Mouse (Mus musculus): ENCODE results near the gene Med16. TPM values are rescaled to one million over a fixed set of nuclear protein-coding genes. Genes with fewer than 3 reads are reported as not detected.

Gene Med16
- polyA plus RNA-seq, 1 experiment from 2014 or later, result 53.7 TPM

DNA sequence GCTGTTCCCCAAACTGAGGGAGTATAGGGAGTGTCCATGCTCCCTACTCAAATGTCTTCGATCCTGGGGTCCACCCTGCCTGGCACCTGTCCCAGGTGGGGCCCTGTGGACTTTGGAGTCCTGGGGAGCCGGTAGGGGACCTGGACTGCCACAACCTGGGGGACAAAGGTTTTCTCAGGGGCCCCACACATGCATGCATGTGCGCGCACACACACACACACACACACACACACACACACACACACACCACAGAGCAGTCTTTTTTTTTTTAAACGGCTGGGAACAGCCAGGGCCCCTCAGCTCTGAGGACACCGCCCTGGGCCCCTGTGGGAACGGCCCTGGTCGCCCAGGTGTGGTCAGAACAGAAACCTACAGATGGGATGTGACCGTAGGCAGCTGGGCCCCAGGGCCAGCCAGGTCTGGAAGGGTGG, 34.8 kb upstream of the Med16 start:
- H3K27me3 ChIP-seq, result no peaks in the 10 kb centered on the region
- WGBS, result 65% methylated on average over 9 of the region's 9 CpGs
- peaks cover 70% of the 10 kb centered on the region for H3K36me3 ChIP-seq
- peak overlapping the region; percentile 89; the same call in 1 of the 2 replicates for H3K27ac ChIP-seq
- H3K4me1 ChIP-seq (replicated peaks), result peaks cover 53% of the 10 kb centered on the region
- no peaks in the 10 kb centered on the region for H3K9me3 ChIP-seq
- H3K4me3 ChIP-seq (replicated peaks), result no peak overlapping the region
- no peak for ATAC-seq (ENCODE audit: insufficient number of reproducible peaks, insufficient read depth, low FRiP score, low TSS enrichment, low read depth)
- H3K4me2 ChIP-seq, result no peak overlapping the region
- H3K9ac ChIP-seq (replicated peaks), result 0 out of 2 replicates have a peak overlapping the region, but pooled peaks have one; percentile 24

DNA sequence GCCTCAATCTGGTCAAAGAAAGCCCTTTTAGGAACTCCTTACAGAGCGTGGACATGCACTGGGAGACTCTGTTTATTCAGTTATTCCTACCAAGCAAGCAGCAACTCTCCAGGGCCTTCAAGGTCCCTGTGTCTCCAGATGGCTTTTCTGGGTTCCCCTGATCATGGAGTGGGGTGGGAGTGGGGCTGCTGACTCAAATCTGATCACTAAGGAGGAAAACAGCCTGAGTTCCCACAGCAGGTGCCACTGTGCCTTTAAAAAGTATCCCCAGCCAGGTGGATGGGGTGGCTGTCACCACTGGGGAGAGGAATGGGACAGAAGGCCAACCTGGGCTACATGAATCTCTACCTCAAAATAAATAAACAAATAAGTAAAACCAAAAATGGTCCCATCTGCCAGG, 34.3 kb upstream of the Med16 start:
- peak overlapping the region; percentile 89; the same call in 1 of the 2 replicates for H3K27ac ChIP-seq

DNA sequence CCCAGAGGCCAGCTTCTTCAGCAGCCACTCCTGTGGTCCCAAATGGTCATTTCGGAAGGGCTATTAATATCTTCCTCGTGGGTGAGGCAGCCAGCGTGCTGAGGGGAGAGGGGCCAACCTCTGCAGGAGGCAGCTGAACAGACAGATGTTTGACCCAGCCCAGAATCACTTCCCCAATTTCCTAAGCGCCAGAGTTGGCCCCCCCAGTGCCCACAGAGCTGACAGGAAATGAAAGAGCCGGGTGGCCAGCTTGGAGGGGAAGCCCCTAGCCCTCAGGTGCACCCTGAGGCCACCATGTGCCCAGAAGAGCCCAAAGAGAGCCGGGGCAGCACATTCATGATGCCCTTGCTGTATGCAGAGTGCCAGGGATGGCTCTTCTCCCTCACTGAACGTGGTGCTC, 32.0 kb upstream of the Med16 start:
- Histone ChIP-seq H3K9ac (replicated peaks) (no peak overlapping the region), H3K4me3 (replicated peaks) (no peak overlapping the region), H3K4me1 (replicated peaks) (peaks cover 63% of the 10 kb centered on the region), H3K27me3 (no peaks in the 10 kb centered on the region), H3K4me2 (no peak overlapping the region), H3K36me3 (peaks cover 76% of the 10 kb centered on the region), H3K27ac (no peak overlapping the region), H3K9me3 (no peaks in the 10 kb centered on the region)
- WGBS, result 53% methylated on average over 7 of the region's 7 CpGs
- ATAC-seq (ENCODE audit: insufficient number of reproducible peaks, insufficient read depth, low FRiP score, low TSS enrichment, low read depth), result no peak

More for the DNA sequence above, 34.3 kb upstream of the Med16 start:
- H3K9ac ChIP-seq (replicated peaks), result no peak overlapping the region
- WGBS, result 97% methylated on average over 1 of the region's 1 CpGs
- no peaks in the 10 kb centered on the region for H3K27me3 ChIP-seq
- no peak for ATAC-seq (ENCODE audit: insufficient number of reproducible peaks, insufficient read depth, low FRiP score, low TSS enrichment, low read depth)
- H3K4me1 ChIP-seq (replicated peaks), result peaks cover 57% of the 10 kb centered on the region
- peaks cover 71% of the 10 kb centered on the region for H3K36me3 ChIP-seq
- H3K4me3 ChIP-seq (replicated peaks), result no peak overlapping the region
- H3K4me2 ChIP-seq, result no peak overlapping the region
- H3K9me3 ChIP-seq, result no peaks in the 10 kb centered on the region

GRCm38 (mm10) chr10:79937775-79938526, 29.2 kb upstream of the Med16 start:
- Histone ChIP-seq H3K4me2 (no peak overlapping the region), H3K4me1 (replicated peaks) (peaks cover 62% of the 10 kb centered on the region), H3K9ac (replicated peaks) (no peak overlapping the region), H3K27ac (0 out of 2 replicates have a peak overlapping the region, but pooled peaks have one; percentile 35), H3K36me3 (peaks cover 92% of the 10 kb centered on the region), H3K4me3 (replicated peaks) (no peak overlapping the region), H3K27me3 (no peaks in the 10 kb centered on the region), H3K9me3 (no peaks in the 10 kb centered on the region)
- 67% methylated on average over 11 of the region's 11 CpGs for WGBS
- no peak for ATAC-seq (ENCODE audit: insufficient number of reproducible peaks, insufficient read depth, low FRiP score, low TSS enrichment, low read depth)

- Histone ChIP-seq H3K36me3 (peaks cover 95% of the 10 kb centered on the region), H3K27ac (peak overlapping the region; percentile 26), H3K27me3 (no peaks in the 10 kb centered on the region), H3K9me3 (no peaks in the 10 kb centered on the region), H3K9ac (replicated peaks) (no peak overlapping the region; the same call in 1 of the 2 replicates), H3K4me2 (no peak overlapping the region), H3K4me1 (replicated peaks) (peaks cover 69% of the 10 kb centered on the region), H3K4me3 (replicated peaks) (no peak overlapping the region)
- 81% methylated on average over 27 of the region's 27 CpGs for WGBS
- no peak for ATAC-seq (ENCODE audit: insufficient number of reproducible peaks, insufficient read depth, low FRiP score, low TSS enrichment, low read depth)
Measured at GRCm38 (mm10) chr10:79936911-79937441, 28.3 kb upstream of the Med16 start.

GRCm38 (mm10) chr10:79936284-79936910, 27.7 kb upstream of the Med16 start:
- Histone ChIP-seq H3K4me1 (replicated peaks) (peaks cover 75% of the 10 kb centered on the region), H3K4me3 (replicated peaks) (no peak overlapping the region), H3K4me2 (no peak overlapping the region), H3K9me3 (no peaks in the 10 kb centered on the region), H3K27ac (peak overlapping the region; percentile 26), H3K27me3 (no peaks in the 10 kb centered on the region), H3K36me3 (peaks cover 95% of the 10 kb centered on the region), H3K9ac (replicated peaks) (no peak overlapping the region)
- 64% methylated on average over 10 of the region's 10 CpGs for WGBS
- ATAC-seq (ENCODE audit: insufficient number of reproducible peaks, insufficient read depth, low FRiP score, low TSS enrichment, low read depth), result no peak

DNA sequence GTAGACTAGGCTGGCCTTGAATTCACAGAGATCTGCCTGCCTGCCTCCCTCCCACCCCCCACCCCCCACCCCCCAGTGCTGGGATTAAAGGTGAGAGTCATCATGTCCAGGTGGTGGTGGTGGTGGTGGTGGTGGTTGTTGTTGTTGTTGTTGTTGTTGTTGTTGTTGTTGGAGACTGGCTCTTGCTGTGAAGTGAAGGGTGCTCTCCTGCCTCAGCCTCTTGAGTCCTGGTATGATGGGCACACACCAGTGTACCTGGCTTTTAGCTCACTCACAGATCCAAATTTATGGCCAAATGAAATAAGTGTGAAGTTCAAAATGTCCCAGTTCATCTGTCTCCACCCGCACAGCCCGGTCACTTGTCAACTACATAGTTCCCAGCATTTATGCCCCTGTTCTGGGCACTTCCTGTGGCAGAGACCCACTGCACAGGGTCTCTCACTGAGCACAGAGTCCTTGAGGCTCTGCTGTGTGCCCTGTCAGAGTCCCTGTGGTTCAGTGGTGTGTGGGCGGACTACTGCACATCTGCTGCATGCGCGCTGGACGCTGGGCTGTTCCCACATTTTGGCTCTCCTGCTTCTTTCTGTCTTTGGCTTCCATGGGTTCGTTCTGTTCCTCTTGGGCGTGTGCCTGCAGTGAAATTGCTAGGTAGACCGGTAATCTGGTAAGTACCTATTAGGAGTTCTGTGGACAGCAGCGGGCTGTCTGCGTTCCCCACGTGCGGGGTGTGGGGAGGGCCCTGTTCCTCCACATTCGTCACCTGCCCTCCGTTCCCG, 26.3 kb upstream of the Med16 start:
- Histone ChIP-seq H3K4me3 (replicated peaks) (no peak overlapping the region), H3K27ac (peak overlapping the region; percentile 82; the same call in 1 of the 2 replicates), H3K9me3 (no peaks in the 10 kb centered on the region), H3K27me3 (no peaks in the 10 kb centered on the region), H3K4me2 (no peak overlapping the region), H3K36me3 (peaks cover 93% of the 10 kb centered on the region), H3K9ac (replicated peaks) (no peak overlapping the region), H3K4me1 (replicated peaks) (peaks cover 83% of the 10 kb centered on the region)
- 86% methylated on average over 16 of the region's 16 CpGs for WGBS
- no peak for ATAC-seq (ENCODE audit: insufficient number of reproducible peaks, insufficient read depth, low FRiP score, low TSS enrichment, low read depth)

DNA sequence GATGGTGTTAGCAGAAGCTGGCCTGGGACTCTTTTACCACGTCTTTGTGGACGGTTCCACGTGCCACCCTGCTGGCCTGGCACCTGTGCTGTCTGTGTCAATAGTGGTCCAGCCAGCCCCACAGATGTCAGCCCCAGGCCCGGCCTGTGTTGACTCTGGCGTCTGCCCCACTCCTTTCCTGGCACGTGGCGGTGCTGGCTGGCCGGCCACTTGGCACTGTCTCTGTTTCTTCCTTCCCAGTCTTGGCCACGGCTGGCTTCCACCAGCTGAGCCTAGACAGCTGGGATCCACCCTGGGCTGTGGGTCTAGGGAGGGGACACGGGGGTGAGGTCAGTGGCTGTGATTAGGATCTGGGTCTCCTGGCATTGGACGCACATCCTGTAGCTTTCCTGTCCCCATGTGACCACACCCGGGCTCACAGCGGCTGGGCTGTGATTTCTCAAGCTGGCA, 25.6 kb upstream of the Med16 start:
- H3K9ac ChIP-seq (replicated peaks), result no peak overlapping the region
- ATAC-seq (ENCODE audit: insufficient number of reproducible peaks, insufficient read depth, low FRiP score, low TSS enrichment, low read depth), result no peak
- WGBS, result 78% methylated on average over 13 of the region's 13 CpGs
- H3K36me3 ChIP-seq, result peaks cover 86% of the 10 kb centered on the region
- no peak overlapping the region for H3K4me3 ChIP-seq (replicated peaks)
- H3K4me1 ChIP-seq (replicated peaks), result peaks cover 90% of the 10 kb centered on the region
- no peaks in the 10 kb centered on the region for H3K27me3 ChIP-seq
- H3K9me3 ChIP-seq, result no peaks in the 10 kb centered on the region
- no peak overlapping the region for H3K4me2 ChIP-seq
- peak overlapping the region; percentile 82 for H3K27ac ChIP-seq

GRCm38 (mm10) chr10:79933861-79934260, 25.1 kb upstream of the Med16 start:
- 74% methylated on average over 6 of the region's 6 CpGs for WGBS
- no peak overlapping the region for H3K9ac ChIP-seq (replicated peaks)
- no peak overlapping the region for H3K4me3 ChIP-seq (replicated peaks)
- peak overlapping the region; percentile 82; the same call in 1 of the 2 replicates for H3K27ac ChIP-seq
- H3K36me3 ChIP-seq, result peaks cover 83% of the 10 kb centered on the region
- H3K4me2 ChIP-seq, result no peak overlapping the region
- H3K9me3 ChIP-seq, result no peaks in the 10 kb centered on the region
- peaks cover 91% of the 10 kb centered on the region for H3K4me1 ChIP-seq (replicated peaks)
- no peaks in the 10 kb centered on the region for H3K27me3 ChIP-seq
- no peak for ATAC-seq (ENCODE audit: insufficient number of reproducible peaks, insufficient read depth, low FRiP score, low TSS enrichment, low read depth)

GRCm38 (mm10) chr10:79933145-79933679, 24.5 kb upstream of the Med16 start:
- peaks cover 78% of the 10 kb centered on the region for H3K36me3 ChIP-seq
- H3K9me3 ChIP-seq, result no peaks in the 10 kb centered on the region
- no peak overlapping the region; the same call in 1 of the 2 replicates for H3K9ac ChIP-seq (replicated peaks)
- WGBS, result 45% methylated on average over 9 of the region's 9 CpGs
- H3K27ac ChIP-seq, result peak overlapping the region; percentile 82
- H3K27me3 ChIP-seq, result no peaks in the 10 kb centered on the region
- peaks cover 94% of the 10 kb centered on the region for H3K4me1 ChIP-seq (replicated peaks)
- H3K4me3 ChIP-seq (replicated peaks), result no peak overlapping the region; the same call in 1 of the 2 replicates
- ATAC-seq (ENCODE audit: insufficient number of reproducible peaks, insufficient read depth, low FRiP score, low TSS enrichment, low read depth), result no peak
- peak overlapping the region; percentile 30; the same call in 1 of the 2 replicates for H3K4me2 ChIP-seq

Data from limb, embryonic 12.5 days (tissue).